Mouse (Mus musculus) erythroblast, adult 5-6 weeks (primary cell): Measurements from ENCODE around the gene Galntl5. TPM values are rescaled to one million over a fixed set of nuclear protein-coding genes. Genes with fewer than 3 reads are reported as not detected.
"Not testable (repeated sequence)": the region's sequence is repeated elsewhere in the genome, so short reads cannot be mapped to it uniquely, and the experiment has no call there.

Experiments used
- ATAC-seq: replicated peaks from 2 replicates; pipeline ENCODE4 v1.8.0; 2016; ENCODE audit warnings: moderate number of reproducible peaks, mild to moderate bottlenecking, moderate TSS enrichment, inconsistent platforms; ENCODE audit not compliant: poor library complexity, low FRiP score, severe bottlenecking
- total RNA-seq, 2 experiments: library from RNA; stranded (forward) in 1 of 2; stranded (reverse) in 1 of 2; fragments of 150-400 nt in 1 of 2; fragments of 200-764, 138-1000 nt in 1 of 2; gene quantifications; 2 replicates each; pipeline versions ENCODE4 v1.2.3 to v1.2.4; 2015 to 2017; ENCODE audit warnings: low replicate concordance in 2 of 2

Galntl5 gene
- total RNA-seq (2015; ENCODE audit: low replicate concordance) (not detected in 2 replicates), total RNA-seq (2017; ENCODE audit: low replicate concordance) (not detected in 2 replicates)

DNA sequence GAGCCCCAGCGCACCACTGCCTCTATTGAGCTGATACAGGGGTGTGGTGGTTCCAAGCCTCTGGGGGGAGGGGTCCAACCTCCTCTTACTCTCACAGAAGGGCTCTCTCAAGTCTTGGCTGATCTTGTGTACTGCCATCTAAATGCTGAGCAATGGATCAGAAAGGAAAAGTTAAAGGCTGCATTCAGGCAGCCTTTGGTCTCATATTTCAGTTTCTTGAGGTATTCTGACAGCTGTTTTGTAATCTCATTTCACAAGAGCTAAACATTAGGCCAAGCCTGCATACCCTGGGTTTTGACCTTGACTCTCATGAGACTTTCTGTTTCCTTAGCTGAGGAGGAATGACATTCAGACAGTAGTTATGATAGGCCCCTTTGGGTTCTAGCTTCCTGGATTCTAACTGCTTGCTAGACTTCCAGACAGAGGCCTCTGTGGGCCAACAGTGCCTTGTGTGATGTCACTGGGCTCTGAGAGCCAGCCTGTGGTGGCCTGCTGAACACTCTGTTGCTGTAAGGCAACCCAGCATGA is at the start of gene Galntl5:
TSS of gene Galntl5 (plus strand) at position 457 of the 528 bp plus-strand sequence.
- ATAC-seq, result no peak

DNA sequence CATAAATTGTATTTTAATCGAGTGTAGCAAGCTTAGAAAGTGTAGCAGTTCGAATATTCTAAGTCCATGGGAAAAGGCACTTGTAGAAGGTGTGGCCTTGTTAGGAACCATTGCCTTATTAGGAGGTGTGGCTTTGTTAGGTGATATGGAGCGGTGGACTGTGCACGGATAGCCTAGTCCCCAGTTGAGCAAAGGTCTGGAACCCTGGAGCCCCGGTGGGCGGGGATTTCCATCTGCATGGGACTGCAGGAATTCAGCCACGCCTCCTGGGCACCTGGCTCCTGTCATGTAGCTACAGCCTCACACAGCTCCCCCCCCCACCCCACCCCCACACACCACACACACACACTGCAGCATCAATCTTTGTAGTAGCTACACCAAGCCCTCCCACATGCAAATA is 34.6 kb upstream of the Galntl5 start:
- no peak for ATAC-seq

DNA sequence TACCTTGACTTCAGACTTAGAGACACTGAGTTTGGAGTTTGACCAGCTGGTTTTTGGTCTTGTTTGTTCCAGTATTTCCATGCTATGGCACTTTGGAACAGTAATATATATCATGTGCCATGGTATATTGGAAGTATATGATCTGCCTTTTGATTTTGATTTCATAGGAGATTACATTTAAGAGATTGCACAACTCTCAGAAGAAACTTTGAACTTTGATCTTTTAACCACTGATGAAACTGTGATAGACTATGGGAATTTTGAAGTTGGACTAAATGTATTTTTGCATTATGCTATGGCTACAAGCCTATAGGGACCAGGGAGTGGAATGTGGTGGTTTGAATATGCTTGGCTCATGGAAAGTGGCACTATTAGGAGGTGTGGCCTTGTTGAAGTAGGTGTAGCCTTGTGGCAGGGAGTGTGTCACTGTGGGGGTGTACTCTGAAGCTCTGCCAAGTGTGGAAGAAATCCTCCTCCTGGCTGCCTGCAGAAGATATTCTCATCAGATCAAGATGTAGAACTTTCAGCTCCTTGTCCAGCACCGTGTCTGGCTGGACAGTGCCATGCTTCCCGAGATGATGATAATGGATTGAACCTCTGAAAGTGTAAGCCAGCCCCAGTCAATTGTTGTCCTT is 31.8 kb upstream of the Galntl5 start:
- no peak for ATAC-seq

DNA sequence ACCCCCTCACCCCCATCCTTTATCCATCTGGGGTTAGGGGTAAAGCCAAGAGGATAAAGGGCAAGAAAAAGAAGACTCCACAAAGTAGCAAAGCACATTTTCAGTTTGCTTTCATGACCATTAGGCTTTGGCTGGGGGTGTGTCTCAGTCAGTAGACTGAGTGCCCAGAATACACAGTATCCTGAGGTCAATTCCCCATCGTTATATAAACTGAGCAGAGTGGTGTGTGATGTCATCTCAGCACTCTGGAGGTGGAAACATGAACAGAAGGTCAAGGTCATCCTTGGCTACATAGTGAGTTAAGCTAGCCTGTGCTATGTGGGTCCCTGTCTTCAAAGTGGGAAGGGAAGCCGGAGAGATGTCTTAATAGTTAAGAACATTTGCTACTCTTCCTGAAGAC is 27.8 kb upstream of the Galntl5 start:
- ATAC-seq, result no peak

DNA sequence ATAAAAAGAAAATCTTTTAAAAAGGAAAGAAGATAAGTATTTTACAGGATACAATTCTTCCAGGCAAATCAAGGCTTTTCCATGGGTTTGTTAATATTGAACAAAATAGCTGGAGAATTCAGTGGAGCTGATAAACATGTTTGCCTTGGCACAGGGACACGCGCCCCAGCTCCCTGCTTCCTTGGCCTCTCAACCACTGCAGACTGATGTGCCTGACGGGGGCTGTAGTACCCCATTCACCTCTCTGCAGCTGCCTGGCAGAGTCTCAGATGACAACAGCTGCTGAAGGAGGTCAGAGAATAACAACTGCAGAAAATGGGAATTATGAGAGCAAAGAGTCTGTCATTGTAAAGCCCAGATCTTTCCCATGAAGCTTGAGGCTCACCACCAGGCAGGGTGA is 27.3 kb upstream of the Galntl5 start:
- no peak for ATAC-seq

DNA sequence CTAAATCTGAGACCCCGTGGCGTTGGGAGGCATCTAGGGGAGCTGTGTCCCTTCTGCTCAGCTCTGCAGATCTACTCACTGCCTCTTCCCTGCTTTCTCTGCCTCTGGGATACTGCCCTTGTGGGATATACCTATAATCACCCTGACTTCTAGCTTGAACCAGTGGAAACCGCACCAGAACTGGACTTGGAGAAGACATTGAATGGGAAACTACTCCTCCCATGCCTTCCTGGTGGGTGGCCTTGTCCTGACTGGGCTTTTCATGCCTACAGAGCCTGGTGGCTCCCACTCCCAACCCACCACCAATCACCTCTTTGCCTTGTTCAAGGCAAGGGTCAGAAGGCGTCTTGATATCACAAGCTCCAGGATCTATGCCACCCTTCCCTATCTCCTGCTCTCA is 26.4 kb upstream of the Galntl5 start:
- no peak for ATAC-seq

DNA sequence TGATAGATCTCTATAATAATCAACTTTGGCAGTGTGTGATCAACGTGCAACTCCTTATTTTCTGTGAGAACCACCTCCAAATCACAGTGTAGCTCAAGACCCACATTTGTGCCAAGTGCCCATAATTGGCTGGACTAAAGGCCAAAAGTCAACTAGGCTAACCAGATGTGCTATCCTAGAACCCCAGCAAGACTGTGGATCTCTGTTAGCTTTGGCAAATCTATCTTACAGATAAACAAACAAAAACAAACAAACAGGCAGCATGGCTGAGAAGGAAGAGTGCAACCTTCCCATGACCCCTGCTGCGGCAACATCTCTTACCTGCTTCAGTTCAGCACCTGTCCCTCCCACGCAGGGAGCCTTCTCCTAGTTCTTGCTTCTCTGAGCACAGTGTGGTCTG is 25.9 kb upstream of the Galntl5 start:
- no peak for ATAC-seq

DNA sequence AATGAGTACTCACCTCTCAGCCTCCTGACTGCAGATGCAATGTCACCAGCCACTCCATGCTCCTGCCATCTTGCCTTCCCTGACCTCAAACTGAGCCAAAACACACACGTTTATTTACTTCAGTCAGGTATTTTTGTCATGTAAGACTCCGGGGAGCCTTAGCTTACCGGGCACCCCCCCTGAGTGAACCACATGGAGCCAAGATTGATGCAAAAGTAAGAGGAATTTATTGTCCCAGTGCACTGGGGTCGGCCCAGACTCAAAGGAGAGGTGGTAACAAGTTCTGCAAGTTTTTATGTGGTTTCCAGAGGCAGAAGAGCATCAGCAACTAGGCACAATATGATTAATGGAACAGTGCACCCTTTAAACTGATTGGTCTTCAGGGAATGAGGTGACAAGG is 24.1 kb upstream of the Galntl5 start:
- no peak for ATAC-seq

DNA sequence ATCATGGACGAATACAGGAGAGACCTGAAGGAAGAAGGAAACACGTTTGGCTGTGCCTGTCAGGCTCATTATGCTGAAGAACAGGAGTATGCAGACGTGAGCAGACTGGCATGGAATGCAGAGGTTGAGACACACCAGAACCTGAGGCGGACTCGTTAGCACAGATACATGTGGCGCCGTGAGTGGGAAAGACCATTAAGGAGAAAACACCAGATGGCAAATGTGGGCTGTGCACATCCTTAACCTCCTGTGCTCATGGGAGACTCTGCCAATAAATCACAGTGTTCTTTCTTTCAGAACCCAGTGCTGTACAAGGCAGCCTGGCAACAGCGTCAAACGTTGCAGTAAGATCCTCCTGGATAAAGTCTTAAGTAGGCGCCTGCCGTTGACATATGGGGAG is 20.7 kb upstream of the Galntl5 start:
- no peak for ATAC-seq

DNA sequence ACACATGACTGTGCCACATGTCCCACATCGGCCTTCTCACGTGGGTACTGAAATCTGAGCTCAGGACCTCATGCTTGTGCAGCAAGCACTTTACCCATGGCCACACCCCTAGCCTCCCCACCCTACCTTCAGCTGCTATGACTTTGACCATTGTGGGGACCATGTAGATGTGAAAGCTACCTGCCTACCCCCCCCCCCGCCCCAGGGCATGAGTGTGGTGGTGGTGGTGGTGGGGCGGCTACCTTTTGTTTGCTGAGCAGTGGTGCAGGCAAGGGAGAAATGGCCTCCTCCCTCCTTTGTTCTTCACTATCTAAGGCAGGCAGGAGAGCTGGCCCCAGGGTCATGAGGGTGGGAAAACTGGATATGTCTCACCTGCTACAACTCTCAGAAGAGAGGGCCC is 18.3 kb upstream of the Galntl5 start:
- ATAC-seq, result no peak

DNA sequence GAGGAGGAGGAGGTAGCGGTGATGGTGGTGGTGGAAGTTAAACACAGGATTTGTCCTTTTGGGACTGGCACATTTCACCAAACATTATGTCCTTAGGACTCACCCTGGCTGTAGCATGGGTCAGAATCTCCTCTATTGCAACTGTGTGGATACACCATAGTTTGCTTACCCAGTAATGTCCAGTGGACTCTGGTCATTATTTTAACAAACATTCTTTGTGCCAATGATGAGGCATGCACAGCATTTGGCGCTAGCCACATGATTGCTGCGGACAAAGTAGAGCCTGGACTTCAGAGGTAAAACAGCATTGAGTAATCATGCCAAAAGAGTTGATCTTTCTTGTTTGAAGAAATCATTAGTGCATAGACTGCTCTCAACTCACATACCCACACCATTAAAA is 17.3 kb upstream of the Galntl5 start:
- no peak for ATAC-seq

DNA sequence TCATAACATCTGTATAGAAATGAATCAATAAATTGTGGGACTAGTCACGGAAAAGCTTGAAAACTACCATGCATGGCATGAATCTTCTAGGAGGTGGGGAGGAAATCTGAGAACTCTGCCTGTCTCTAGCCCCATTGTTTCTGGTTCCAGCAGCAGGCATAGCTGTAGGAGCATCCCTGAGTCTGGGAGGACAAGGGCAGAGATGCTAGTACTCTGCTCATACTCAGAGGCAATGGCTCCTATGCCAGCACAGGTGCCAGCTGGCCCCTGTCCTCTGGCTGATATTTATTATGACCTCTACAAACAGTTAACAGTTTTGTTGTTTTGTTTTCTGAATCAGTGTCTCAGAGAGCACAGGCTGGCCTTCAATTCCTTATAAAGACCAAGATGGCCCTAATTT is 16.9 kb upstream of the Galntl5 start:
- no peak for ATAC-seq

DNA sequence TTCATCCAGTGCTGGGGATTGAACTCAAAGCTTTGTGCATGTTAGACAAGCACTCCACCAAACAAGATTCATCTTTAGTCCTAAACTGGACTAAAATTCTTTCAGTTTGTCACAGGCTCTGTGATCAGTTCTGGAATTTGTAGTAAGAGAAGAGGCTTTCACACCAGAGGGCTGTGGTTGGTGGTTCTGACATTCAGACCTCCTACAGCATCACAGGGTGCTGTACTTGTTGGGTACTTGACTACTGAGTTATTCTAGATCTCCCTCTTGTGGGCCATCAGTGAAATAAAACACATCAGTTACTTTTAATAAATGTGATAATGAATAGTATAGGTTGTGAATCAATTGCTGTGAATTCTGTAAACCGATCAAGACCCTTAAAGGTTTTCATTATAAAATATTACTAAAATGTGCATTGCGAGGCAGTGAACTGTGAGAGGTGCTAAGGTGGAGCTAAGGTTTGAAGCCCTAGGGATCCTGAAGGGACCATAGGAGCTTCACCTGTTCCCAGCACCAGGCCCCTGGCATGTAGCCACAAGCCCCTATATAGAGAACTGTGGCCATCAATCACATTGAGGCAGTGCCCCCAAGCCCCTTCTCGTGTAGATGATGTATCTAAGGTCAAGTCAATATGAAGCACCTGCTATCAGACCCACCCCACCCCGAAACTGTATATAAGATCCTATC is 16.0 kb upstream of the Galntl5 start:
- no peak for ATAC-seq

DNA sequence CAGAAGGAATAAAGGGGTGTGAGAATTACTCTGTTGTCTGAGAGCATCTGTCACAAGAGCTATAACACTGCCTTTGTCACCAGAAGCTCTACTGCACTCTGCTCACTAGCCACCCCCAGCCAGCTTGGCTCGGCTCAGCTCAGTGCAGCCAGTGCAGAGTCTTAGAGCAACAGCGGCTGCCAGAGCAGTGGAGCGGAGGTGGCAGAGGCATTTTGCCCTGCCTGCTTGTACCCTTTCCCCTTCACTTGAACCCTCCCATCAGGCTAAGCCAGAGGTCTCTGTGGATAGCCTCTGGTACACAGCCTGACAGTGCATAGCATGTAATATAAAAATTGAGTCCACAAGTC is 15.5 kb upstream of the Galntl5 start:
- no peak for ATAC-seq

DNA sequence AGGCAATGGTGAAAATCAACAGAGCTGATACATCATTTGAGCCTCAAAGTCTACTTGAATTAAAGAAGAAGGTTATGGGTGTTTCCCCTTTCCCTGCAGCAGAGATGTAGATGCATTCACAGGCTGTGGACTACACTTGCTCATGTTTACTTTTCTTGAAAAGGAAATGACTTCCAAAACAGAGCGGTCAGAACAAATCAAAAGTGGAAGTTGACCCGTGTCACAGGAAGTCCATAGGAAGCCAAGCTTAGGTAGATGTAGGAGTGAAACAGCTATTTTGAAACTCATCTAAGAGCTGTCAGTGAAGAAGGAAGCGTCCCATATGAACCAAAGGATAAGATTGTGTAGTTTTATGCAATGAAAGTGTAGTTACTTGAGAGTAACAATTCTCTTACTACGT is 14.6 kb upstream of the Galntl5 start:
- ATAC-seq, result no peak

DNA sequence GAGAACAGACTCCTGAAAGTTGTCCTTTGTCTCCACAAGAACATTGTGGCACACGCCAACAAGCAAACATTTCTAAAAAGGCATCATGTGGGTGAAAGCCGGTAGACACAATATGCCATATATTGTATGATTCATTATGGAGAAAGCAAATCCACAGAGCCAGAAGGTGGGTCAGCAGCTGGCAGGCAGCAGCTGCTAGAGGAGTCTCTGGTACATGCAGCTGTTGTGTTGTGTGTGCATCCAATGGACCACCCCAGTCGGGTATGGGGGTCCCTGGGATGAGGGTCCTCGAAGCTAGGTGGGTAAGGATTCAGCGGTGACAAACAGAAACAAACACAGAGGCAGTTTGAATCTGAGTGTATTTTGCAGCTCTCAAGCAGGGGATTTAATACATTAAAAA is 3.3 kb upstream of the Galntl5 start:
- ATAC-seq, result not testable (repeated sequence)

DNA sequence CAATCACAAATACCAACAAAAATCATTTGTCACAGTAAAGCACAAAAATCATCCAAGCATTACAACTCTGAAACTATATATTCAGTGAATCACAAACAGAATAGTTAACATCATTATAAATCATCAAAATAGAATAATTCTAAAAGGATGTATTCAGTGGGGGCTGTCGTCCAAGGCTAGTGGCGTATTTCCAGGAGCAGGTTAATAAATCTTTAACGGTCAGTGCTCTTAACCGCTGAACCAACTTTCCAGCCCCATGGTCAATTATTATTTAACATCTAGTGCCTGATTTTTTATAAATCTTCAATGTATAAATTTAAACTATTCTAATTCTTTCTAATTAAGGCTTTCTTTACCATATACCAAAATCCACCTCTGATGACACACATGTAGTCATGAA is 2.7 kb upstream of the Galntl5 start:
- ATAC-seq, result not testable (repeated sequence)

DNA sequence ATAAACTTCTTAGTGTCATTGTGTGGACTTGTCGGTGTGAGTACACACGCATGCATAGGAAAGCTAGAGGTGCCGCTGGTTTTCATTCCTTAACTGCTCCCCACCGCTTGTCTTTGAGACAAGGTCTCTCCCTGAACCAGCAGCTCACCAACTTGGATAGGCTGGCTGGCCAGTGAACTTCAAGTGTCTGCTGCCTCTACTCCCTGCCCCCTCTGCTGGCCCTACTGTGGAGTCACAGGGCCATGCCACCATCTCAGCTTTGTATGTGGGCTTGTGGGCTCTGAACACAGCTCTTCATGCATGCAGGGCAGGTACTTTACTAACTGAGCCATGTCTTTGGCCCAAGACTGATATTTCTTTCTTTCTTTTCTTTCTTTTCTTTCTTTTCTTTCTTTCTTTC is 2.0 kb upstream of the Galntl5 start:
- ATAC-seq, result no peak

DNA sequence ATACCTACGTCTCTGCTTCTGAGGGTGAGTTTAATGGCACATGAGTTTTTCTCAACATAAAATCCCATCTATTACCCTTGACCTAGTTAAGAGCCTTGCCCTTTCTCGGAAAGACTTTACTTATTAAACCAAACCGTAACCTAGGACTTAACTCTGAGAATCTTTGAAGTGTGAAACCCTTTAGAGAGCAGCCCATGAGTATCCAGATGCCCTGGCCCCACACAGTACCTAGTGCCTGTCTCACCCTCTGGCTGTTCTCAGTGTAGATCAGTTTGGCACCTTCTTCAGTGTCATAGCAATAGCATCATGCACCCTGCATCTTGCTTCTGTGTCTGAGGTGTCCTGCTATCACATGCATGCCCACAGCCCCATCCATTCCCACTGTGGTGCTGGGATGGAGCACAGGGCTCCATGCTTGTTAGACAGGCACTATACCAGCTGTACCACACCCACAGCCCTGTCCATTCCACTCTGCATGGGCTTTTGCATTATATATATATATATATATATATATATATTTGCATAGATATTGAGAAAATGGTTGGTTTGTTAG is 1.2 kb upstream of the Galntl5 start:
- no peak for ATAC-seq

DNA sequence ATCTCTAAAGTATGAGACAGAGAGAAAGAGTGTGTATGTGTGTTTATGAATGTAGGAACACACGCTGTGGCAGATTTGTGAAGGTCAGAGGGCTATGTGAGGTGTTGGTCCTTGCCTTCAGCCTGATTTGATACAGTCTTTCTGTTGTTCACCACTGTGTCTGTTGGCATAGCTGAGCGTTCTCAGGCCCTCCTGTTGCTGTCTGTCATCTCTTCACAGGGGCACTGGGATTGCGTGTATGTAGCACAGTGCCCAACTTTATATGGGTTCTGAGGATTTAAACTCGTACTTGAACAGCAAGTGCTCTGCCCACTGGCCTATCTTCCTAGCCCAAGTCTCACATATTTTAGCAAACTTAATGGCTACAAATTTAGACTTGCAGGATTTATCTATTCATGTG is 2.3 kb downstream of the Galntl5 start:
- no peak for ATAC-seq

DNA sequence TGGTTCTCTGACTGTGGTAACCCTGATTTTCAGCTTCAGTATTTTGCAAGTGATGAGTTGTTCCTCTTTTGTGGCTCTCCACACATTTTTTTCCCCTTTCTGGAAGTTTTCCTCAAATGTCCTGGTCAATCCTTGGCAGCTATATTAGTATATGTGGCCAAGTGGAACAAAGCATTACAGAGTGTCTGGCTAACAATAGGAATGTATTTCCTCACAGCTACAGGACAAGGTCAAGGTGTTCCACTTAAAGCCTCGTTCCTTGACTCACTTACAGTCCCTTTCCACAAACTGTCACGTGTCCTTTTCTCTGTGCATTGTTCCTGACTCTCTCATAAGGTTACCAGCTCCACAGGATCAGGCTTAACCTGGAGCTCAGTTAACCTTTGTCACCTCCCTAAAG is 3.3 kb downstream of the Galntl5 start:
- ATAC-seq, result no peak
